Mouse (Mus musculus) erythroblast, embryonic 14.5 days (primary cell): ENCODE results near the gene Rpl7l1. TPM values are rescaled to one million over a fixed set of nuclear protein-coding genes. Genes with fewer than 3 reads are reported as not detected.

Experiments used
- H3K27me3 ChIP-seq: 2 replicates; pipeline ENCODE4 v1.6.1; 2012; ENCODE audit warnings: inconsistent platforms; ENCODE audit not compliant: control insufficient read depth
- H3K36me3 ChIP-seq: 2 replicates; pipeline ENCODE4 v1.6.1; 2012; ENCODE audit warnings: mild to moderate bottlenecking, inconsistent platforms; ENCODE audit not compliant: control insufficient read depth
- H3K4me1 ChIP-seq: 2 replicates; pipeline ENCODE4 v1.6.1; 2012; ENCODE audit warnings: inconsistent platforms; ENCODE audit not compliant: control insufficient read depth
- H3K4me3 ChIP-seq: replicated peaks from 2 replicates; pipeline ENCODE3; 2012; ENCODE audit warnings: moderate library complexity, mild to moderate bottlenecking, inconsistent platforms
- H3K9me3 ChIP-seq: 2 replicates; pipeline ENCODE4 v1.6.1; 2012; ENCODE audit warnings: low read length, inconsistent platforms, mixed read lengths; ENCODE audit not compliant: control insufficient read depth
- GATA1 ChIP-seq: IDR thresholded peaks from 2 replicates; pipeline ENCODE4 v1.6.1; 2012; ENCODE audit warnings: low read length, inconsistent platforms, mixed read lengths
- TAL1 ChIP-seq: IDR thresholded peaks from 3 replicates; pipeline ENCODE4 v1.6.1; 2012; ENCODE audit warnings: low read length, inconsistent platforms, mixed read lengths
- polyA plus RNA-seq: library from polyadenylated mRNA; stranded (reverse); fragments of >175 nt; gene quantifications from 2 replicates; pipeline ENCODE4 v1.2.3, GENCODE M21; 2012

Rpl7l1 gene
- polyA plus RNA-seq, 1 experiment: 0.31 TPM

- peak within 1 kb of the TSS; percentile 47 for H3K4me3 ChIP-seq
- H3K4me1 ChIP-seq: peaks cover 10% of the 10 kb centered on the region
- H3K9me3 ChIP-seq: no peaks in the 10 kb centered on the region
- H3K27me3 ChIP-seq: peaks cover 13% of the 10 kb centered on the region
- peaks cover 25% of the 10 kb centered on the region for H3K36me3 ChIP-seq
- TF ChIP-seq GATA1 (no peak), TAL1 (no peak)
These were observed 53.6 kb downstream of the Rpl7l1 start, which contains the start of gene Gnmt for GRCm38 (mm10) chr17:46728904-46729318. Gnmt (minus strand) TSS chr17:46729168.

- Histone ChIP-seq H3K27me3 (peaks cover 13% of the 10 kb centered on the region), H3K4me3 (peak overlapping the region; percentile 47), H3K4me1 (peaks cover 10% of the 10 kb centered on the region), H3K9me3 (no peaks in the 10 kb centered on the region), H3K36me3 (peaks cover 29% of the 10 kb centered on the region)
- no peak for TF ChIP-seq TAL1
- TF ChIP-seq GATA1: no peak
These were observed 54.0 kb downstream of the Rpl7l1 start for GRCm38 (mm10) chr17:46728496-46728895.

DNA sequence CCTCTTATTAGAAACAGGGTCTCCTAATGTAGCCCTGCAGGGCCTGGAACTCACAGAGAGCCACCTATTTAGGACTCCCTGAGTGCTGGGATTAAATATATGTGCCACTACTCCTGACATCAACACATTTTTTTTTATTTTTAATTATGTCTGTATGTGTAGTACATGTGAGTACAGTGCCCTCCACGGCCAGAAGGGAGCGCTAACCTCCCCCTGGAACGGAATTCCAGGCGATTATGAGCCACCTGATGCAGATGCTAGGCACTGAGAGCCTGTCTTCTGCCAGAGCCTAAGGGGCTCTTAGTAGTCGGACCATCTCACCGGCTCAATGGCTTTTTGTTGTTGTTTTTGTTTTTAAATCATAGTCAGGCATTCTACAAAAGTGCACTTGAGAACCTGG lies 54.5 kb downstream of the Rpl7l1 start:
- Histone ChIP-seq H3K4me3 (no peak overlapping the region), H3K9me3 (no peaks in the 10 kb centered on the region), H3K27me3 (peaks cover 13% of the 10 kb centered on the region), H3K36me3 (peaks cover 34% of the 10 kb centered on the region), H3K4me1 (peaks cover 10% of the 10 kb centered on the region)
- TF ChIP-seq TAL1: no peak
- no peak for TF ChIP-seq GATA1

DNA sequence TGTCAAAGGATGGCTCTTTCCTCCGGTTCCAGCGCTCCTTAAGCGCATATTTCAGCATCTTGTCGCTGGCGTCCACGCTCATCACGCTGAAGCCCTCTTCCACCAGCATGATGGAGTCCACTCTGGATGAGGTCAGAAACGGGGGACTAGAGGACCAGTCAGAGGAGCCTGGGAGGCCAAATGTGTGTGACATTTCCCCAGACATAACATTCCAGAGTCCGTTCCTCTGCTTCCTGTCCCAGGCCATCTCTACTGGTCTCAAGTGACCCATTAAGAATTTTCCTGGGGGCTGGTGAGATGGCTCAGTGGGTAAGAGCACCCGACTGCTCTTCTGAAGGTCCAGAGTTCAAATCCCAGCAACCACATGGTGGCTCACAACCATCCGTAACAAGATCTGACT lies 55.2 kb downstream of the Rpl7l1 start:
- peaks cover 13% of the 10 kb centered on the region for H3K27me3 ChIP-seq
- TF ChIP-seq GATA1 (no peak), TAL1 (no peak)
- no peaks in the 10 kb centered on the region for H3K9me3 ChIP-seq

GRCm38 (mm10) chr17:46725731-46726645 lies 56.5 kb downstream of the Rpl7l1 start:
- peaks cover 50% of the 10 kb centered on the region for H3K36me3 ChIP-seq
- no peak for TF ChIP-seq TAL1
- no peak for TF ChIP-seq GATA1
- no peak overlapping the region for H3K4me3 ChIP-seq
- H3K4me1 ChIP-seq: peaks cover 10% of the 10 kb centered on the region
- peaks cover 13% of the 10 kb centered on the region for H3K27me3 ChIP-seq
- no peaks in the 10 kb centered on the region for H3K9me3 ChIP-seq

More for the DNA sequence above, 55.2 kb downstream of the Rpl7l1 start:
- peaks cover 39% of the 10 kb centered on the region for H3K36me3 ChIP-seq
- no peak overlapping the region for H3K4me3 ChIP-seq
- H3K4me1 ChIP-seq: peaks cover 10% of the 10 kb centered on the region

DNA sequence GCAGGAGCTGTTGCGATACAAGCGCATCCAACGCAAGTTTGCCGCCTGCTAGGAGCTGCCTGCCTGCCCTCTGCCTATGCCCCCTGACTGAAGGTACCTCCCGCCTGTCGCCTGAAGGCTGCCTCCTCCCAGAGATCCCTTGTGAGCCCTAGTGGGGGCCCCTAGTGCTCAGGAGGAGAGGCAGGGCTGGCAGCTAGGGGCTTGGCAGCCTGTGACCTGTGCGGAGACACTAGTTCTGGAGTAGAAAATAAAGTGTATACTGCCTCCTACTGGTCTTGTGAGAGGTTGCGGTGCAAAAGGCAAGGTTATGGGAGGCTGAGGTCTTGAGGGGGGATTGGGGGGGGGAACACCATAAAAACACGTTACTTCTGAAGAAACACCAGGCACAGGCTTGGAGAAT lies 57.2 kb downstream of the Rpl7l1 start:
- no peak overlapping the region for H3K4me3 ChIP-seq
- no peaks in the 10 kb centered on the region for H3K9me3 ChIP-seq
- peaks cover 53% of the 10 kb centered on the region for H3K36me3 ChIP-seq
- peaks cover 10% of the 10 kb centered on the region for H3K4me1 ChIP-seq
- TF ChIP-seq TAL1: no peak
- no peak for TF ChIP-seq GATA1
- H3K27me3 ChIP-seq: peaks cover 13% of the 10 kb centered on the region

DNA sequence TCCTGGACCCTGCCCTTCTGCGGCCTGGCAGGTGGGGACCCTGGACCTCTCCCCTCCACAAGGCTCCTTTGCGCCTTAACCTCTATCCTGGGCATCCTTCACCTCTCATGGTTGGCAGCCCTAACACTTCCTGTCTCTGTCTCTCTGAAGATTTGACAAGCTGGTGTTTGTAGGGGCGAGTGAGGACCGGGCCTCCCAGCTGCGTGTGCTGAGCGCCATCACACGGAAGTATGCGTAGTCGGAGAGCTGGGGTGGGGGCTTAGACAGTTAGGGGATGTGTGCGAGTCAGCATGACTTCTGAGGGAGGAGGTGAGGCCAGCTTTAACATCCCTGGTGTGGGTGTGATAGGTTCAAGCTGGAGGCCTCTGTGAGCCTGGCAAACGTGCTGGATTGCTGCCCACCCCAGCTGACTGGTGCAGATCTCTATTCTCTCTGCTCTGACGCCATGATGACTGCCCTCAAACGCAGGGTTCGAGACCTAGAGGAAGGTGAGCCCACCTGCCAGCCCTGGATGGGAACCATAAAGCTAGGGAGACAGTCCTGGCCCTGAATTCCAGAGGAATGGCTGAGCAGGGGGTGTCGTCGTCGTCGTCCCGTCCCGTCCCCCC lies 57.9 kb downstream of the Rpl7l1 start:
- peaks cover 10% of the 10 kb centered on the region for H3K4me1 ChIP-seq
- peaks cover 12% of the 10 kb centered on the region for H3K27me3 ChIP-seq
- H3K4me3 ChIP-seq: no peak overlapping the region
- TF ChIP-seq GATA1: no peak
- TF ChIP-seq TAL1: no peak
- peaks cover 53% of the 10 kb centered on the region for H3K36me3 ChIP-seq
- no peaks in the 10 kb centered on the region for H3K9me3 ChIP-seq

Other genes starting within 250 kb of the Rpl7l1 start
- gene Cul9, start 236.3 kb downstream of the Rpl7l1 start, polyA plus RNA-seq: 0.01 and 0.09 TPM in 2 replicates
- gene Srf, start 226.5 kb downstream of the Rpl7l1 start, polyA plus RNA-seq: 5.1 and 6.1 TPM in 2 replicates
- gene Ptk7, start 153.2 kb downstream of the Rpl7l1 start, polyA plus RNA-seq: 0.03 and 0.04 TPM in 2 replicates
- gene Klc4, start 136.7 kb downstream of the Rpl7l1 start, polyA plus RNA-seq: 2.0 TPM in 2 replicates
- 34.1 and 35.9 TPM in 2 replicates for gene Mrpl2, start 136.4 kb downstream of the Rpl7l1 start, polyA plus RNA-seq
- 1.3 and 2.3 TPM in 2 replicates for gene Cul7, start 132.3 kb downstream of the Rpl7l1 start, polyA plus RNA-seq
- 2.0 and 2.6 TPM in 2 replicates for gene Rrp36, start 108.3 kb downstream of the Rpl7l1 start, polyA plus RNA-seq
- 13.0 and 13.9 TPM in 2 replicates for gene Mea1, start 103.9 kb downstream of the Rpl7l1 start, polyA plus RNA-seq
- 21.0 and 23.8 TPM in 2 replicates for gene Klhdc3, start 101.8 kb downstream of the Rpl7l1 start, polyA plus RNA-seq
- gene Ppp2r5d, start 77.6 kb downstream of the Rpl7l1 start, polyA plus RNA-seq: 7.4 and 7.5 TPM in 2 replicates
- 1.5 and 1.7 TPM in 2 replicates for gene Pex6, start 71.2 kb downstream of the Rpl7l1 start, polyA plus RNA-seq
- gene Gnmt, start 53.5 kb downstream of the Rpl7l1 start, polyA plus RNA-seq: 0.05 TPM in 1 of 2 replicates, not detected in the other
- gene Cnpy3, start 30.5 kb downstream of the Rpl7l1 start, polyA plus RNA-seq: 3.0 and 3.2 TPM in 2 replicates
- not detected in 2 replicates for gene Ptcra, start 19.0 kb downstream of the Rpl7l1 start, polyA plus RNA-seq
- gene 2310039H08Rik, start 10.0 kb downstream of the Rpl7l1 start, polyA plus RNA-seq: 6.8 and 7.8 TPM in 2 replicates
- 0.30 and 0.33 TPM in 2 replicates for gene Bicral, start 75.8 kb upstream of the Rpl7l1 start, polyA plus RNA-seq
- 2.2 and 2.3 TPM in 2 replicates for gene Tbcc, start 108.0 kb upstream of the Rpl7l1 start, polyA plus RNA-seq
- not detected in 2 replicates for gene Prph2, start 127.8 kb upstream of the Rpl7l1 start, polyA plus RNA-seq
- gene Ubr2, start 227.9 kb upstream of the Rpl7l1 start, polyA plus RNA-seq: 0.59 and 0.64 TPM in 2 replicates